Mouse (Mus musculus) lung, embryonic 16.5 days (tissue): ENCODE measurements around the gene Rabgap1l. TPM values are rescaled to one million over a fixed set of nuclear protein-coding genes. Genes with fewer than 3 reads are reported as not detected.

Source experiments
- ATAC-seq: fragments of 200-750 bp; cut with Nextera tagmentation; 2 replicates; pipeline ENCODE4 v1.8.0; 2017; ENCODE audit warnings: low read depth, mild to moderate bottlenecking, moderate library complexity
- H3K27ac ChIP-seq: fragments of 300-500 bp; sonication (generic); 2 replicates; pipeline ENCODE4 v1.5.1; 2014; ENCODE audit warnings: mild to moderate bottlenecking, control low read depth, low read length
- H3K27me3 ChIP-seq: fragments of 300-500 bp; sonication (generic); 2 replicates; pipeline ENCODE4 v1.6.1; 2014; ENCODE audit warnings: low read depth, low read length, mixed read lengths; ENCODE audit not compliant: control insufficient read depth, insufficient read depth
- H3K36me3 ChIP-seq: fragments of 300-500 bp; sonication (generic); 2 replicates; pipeline ENCODE4 v1.6.1; 2014; ENCODE audit warnings: low read length; ENCODE audit not compliant: control insufficient read depth, insufficient read depth
- H3K4me1 ChIP-seq: fragments of 300-500 bp; sonication (generic); replicated peaks from 2 replicates; pipeline ENCODE4 v1.6.1; 2014; ENCODE audit warnings: low read length, mixed read lengths; ENCODE audit not compliant: control insufficient read depth, insufficient read depth
- H3K4me2 ChIP-seq: fragments of 300-500 bp; sonication (generic); 2 replicates; pipeline ENCODE4 v1.6.1; 2014; ENCODE audit warnings: low read depth, low read length, control low read depth
- H3K4me3 ChIP-seq: fragments of 300-500 bp; sonication (generic); 2 replicates; pipeline ENCODE4 v1.5.1; 2014; ENCODE audit warnings: mild to moderate bottlenecking, low read length, control low read depth
- H3K9ac ChIP-seq: fragments of 300-500 bp; sonication (generic); 2 replicates; pipeline ENCODE4 v1.6.1; 2014; ENCODE audit warnings: low read length, control low read depth
- H3K9me3 ChIP-seq: fragments of 300-500 bp; sonication (generic); 2 replicates; pipeline ENCODE4 v1.6.1; 2016; ENCODE audit warnings: low read length; ENCODE audit not compliant: control insufficient read depth
- WGBS: fragments of 180-500 bp; shearing (Covaris S2); extraction: QIAGEN DNeasy Blood & Tissue Kit; methylation state at CpG from one replicate; pipeline ENCODE4 v1.1.7; 2014; 5-methylcytosine and 5-hydroxymethylcytosine counted together
- polyA plus RNA-seq: library from polyadenylated mRNA; unstranded; fragments of >200 nt; fragmentation: Nextera tagmentation; extraction: Ambion mirVana; gene quantifications from 2 replicates; pipeline ENCODE4 v1.2.1, GENCODE M21; 2015

The Rabgap1l gene
- polyA plus RNA-seq, 1 experiment from 2014 or later = 28.2 TPM

DNA sequence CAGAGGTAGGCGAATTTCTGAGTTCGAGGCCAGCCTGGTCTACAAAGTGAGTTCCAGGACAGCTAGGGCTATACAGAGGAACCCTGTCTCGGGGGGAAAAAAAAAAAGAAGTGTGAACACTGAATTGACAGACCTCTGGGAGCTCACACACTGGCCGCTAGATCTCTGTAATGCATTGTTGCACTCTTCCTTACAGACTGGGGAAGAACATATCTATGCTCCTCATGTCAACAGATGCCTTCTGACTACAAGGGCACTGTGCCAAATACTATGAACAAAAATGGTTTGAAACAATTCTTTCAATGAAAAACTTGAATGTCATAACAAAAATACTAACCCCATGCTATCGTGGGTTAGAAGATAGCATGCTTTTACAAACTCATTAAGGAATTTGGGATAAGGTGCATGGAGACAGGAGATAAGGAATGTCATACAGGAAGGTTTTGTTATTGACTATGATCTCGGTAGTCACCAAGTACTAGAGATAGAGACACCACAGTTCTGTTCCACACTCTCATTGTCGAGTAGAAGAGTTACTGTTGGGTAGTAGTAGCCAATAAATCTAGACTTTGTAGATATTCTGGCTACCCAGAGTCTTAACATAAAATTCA, 519.8 kb downstream of the Rabgap1l start:
- no peak overlapping the region for H3K4me2 ChIP-seq
- ATAC-seq = no peak

GRCm38 (mm10) chr1:160271282-160271967, 521.6 kb downstream of the Rabgap1l start:
- Histone ChIP-seq H3K9ac (no peak overlapping the region), H3K27me3 (no peaks in the 10 kb centered on the region), H3K36me3 (no peaks in the 10 kb centered on the region), H3K27ac (peak overlapping the region; percentile 58), H3K9me3 (no peaks in the 10 kb centered on the region), H3K4me2 (no peak overlapping the region), H3K4me3 (no peak overlapping the region), H3K4me1 (peaks cover 6% of the 10 kb centered on the region)
- WGBS = 18% methylated on average over 1 of the region's 1 CpGs
- peak; percentile 75; the same call in 1 of the 2 replicates for ATAC-seq

More for the DNA sequence above, 519.8 kb downstream of the Rabgap1l start:
- Histone ChIP-seq H3K27me3 (no peaks in the 10 kb centered on the region), H3K4me1 (peaks cover 6% of the 10 kb centered on the region), H3K4me3 (no peak overlapping the region), H3K9me3 (no peaks in the 10 kb centered on the region), H3K36me3 (no peaks in the 10 kb centered on the region), H3K27ac (no peak overlapping the region), H3K9ac (no peak overlapping the region)
- 59% methylated on average over 7 of the region's 7 CpGs for WGBS

DNA sequence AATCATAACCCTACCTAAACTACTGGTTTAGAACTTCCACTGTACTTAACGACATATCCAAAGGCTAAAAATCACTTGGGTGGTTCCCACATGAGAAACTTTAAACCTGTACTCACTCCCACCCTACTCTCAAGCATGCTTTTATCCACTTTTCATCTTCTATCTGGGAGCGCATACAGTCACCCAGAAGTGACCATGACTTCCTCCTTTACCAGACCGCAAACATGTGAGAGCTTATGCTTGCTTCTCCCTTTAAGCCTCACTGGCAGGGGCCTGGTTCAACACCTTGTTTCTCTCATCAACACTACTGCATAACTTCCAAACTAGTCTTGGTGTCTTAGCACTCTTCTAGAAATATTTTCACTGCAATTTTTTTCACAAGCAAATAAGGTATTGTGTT, 524.7 kb downstream of the Rabgap1l start:
- H3K27ac ChIP-seq = no peak overlapping the region

DNA sequence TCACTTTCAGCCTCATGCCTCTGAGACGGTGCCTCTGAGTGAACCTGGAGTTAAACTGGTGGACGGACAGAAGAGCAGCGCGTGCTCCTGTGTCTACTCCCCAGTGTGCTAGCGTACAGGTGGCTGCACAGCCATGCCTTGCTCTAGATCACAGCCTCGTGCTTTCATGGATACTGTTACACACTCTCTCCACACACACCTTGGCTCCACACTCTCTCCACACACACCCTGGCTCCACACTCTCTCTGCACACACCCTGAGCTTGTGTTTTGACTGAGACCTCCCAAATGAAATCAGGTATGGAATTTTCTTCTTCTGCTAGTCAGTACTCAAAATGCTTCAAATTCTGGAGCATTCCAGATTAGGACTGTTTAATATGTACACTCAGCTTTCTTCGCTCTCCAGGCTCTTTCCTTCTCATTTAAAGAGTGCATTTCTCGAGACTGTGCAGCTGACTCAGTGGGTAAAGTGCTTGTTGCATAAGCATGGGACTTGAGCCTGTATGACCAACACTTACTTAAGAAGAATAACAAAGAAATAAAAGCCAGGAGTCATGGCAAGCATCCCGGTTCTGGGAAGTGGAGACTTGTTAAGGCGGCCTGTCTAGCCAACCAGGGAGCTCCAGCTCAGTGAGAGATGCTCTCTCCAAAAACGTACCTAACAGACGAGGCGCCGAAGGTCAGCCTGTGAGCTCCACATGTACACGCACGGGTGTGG, 529.2 kb downstream of the Rabgap1l start:
- Histone ChIP-seq H3K27ac (peak overlapping the region; percentile 93), H3K9ac (no peak overlapping the region), H3K4me1 (peaks cover 18% of the 10 kb centered on the region), H3K4me2 (peak overlapping the region; percentile 24), H3K36me3 (no peaks in the 10 kb centered on the region), H3K4me3 (no peak overlapping the region), H3K27me3 (no peaks in the 10 kb centered on the region), H3K9me3 (no peaks in the 10 kb centered on the region)
- WGBS = 58% methylated on average over 16 of the region's 16 CpGs
- ATAC-seq = peak; percentile 93

More for the DNA sequence above, 524.7 kb downstream of the Rabgap1l start:
- Histone ChIP-seq H3K27me3 (no peaks in the 10 kb centered on the region), H3K9me3 (no peaks in the 10 kb centered on the region), H3K4me2 (no peak overlapping the region), H3K36me3 (no peaks in the 10 kb centered on the region), H3K9ac (no peak overlapping the region), H3K4me1 (peaks cover 11% of the 10 kb centered on the region), H3K4me3 (no peak overlapping the region)
- WGBS = 71% methylated on average over 3 of the region's 3 CpGs
- ATAC-seq = no peak

DNA sequence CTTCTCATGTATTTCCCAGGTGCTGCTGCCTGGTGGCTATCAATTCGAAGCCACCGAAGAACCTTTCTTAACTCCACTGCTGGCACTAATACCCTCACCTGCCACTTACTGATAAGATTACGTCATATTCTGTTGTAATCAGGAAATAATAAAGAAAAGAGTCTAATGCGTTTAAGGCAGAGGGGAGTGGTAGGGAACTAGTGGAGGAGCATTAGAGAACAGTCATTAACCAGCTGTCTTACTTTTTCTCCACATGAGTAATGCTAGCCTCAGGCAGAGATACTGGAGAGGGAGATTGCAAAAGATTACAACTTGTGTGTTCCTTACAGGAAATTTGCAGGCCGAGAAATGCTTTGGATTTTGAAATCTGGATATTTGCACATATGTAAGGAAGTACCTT, 530.0 kb downstream of the Rabgap1l start:
- WGBS = 57% methylated on average over 5 of the region's 5 CpGs
- no peak overlapping the region for H3K9ac ChIP-seq
- peaks cover 18% of the 10 kb centered on the region for H3K4me1 ChIP-seq
- no peak overlapping the region for H3K4me3 ChIP-seq
- peak overlapping the region; percentile 93 for H3K27ac ChIP-seq
- no peaks in the 10 kb centered on the region for H3K9me3 ChIP-seq
- ATAC-seq = no peak
- no peaks in the 10 kb centered on the region for H3K27me3 ChIP-seq
- no peaks in the 10 kb centered on the region for H3K36me3 ChIP-seq
- H3K4me2 ChIP-seq = no peak overlapping the region

DNA sequence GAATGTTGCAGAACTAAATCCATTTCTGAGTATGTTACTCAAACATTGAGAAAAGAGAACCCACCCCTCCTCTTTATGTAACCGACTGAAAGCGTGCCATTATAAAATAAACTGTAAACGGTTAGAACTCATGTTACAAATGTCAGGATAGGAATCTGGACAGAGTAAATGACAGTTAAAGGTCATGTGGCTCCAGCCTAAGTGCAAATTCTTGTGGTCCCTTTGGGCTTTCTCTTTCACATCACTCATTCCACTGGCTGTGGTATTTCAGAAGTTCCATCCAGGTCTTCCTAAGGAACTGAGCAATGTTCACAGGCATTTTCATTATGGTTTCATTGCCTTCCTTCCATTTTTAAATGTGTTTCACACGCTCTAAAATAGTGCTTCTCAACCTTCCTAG, 530.6 kb downstream of the Rabgap1l start:
- ATAC-seq = no peak
- H3K9me3 ChIP-seq = no peaks in the 10 kb centered on the region
- no peak overlapping the region for H3K4me2 ChIP-seq
- H3K27ac ChIP-seq = 0 out of 2 replicates have a peak overlapping the region, but pooled peaks have one; percentile 93
- peaks cover 18% of the 10 kb centered on the region for H3K4me1 ChIP-seq
- WGBS = 49% methylated on average over 4 of the region's 4 CpGs
- H3K4me3 ChIP-seq = no peak overlapping the region
- H3K27me3 ChIP-seq = no peaks in the 10 kb centered on the region
- H3K9ac ChIP-seq = no peak overlapping the region
- no peaks in the 10 kb centered on the region for H3K36me3 ChIP-seq

GRCm38 (mm10) chr1:160261849-160262248, 531.2 kb downstream of the Rabgap1l start:
- no peak for ATAC-seq
- whole genome bisulfite sequencing = 68% methylated on average over 2 of the region's 2 CpGs
- peaks cover 18% of the 10 kb centered on the region for H3K4me1 ChIP-seq
- no peak overlapping the region for H3K4me2 ChIP-seq
- H3K27me3 ChIP-seq = no peaks in the 10 kb centered on the region
- H3K27ac ChIP-seq = no peak overlapping the region
- H3K9ac ChIP-seq = no peak overlapping the region
- no peaks in the 10 kb centered on the region for H3K9me3 ChIP-seq
- H3K36me3 ChIP-seq = no peaks in the 10 kb centered on the region
- no peak overlapping the region for H3K4me3 ChIP-seq

DNA sequence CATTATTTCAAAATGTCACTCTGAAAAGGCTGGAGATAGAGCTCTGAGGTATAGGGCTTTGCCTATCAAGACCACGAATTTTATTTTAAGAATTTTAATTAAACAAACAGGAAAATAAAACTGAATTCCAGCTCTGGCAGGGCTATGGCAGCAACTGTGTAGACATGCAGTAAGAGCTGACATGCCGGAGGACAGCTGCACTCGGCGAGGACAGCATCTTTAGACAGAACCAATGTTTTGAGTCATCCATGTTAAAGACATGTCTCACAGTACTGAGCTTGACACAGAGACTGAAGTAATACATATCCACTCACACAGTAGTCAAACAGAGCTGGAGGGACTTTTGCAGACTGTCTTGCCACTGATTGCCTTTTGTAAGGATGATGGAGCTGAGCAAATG, 532.4 kb downstream of the Rabgap1l start:
- Histone ChIP-seq H3K36me3 (no peaks in the 10 kb centered on the region), H3K4me3 (no peak overlapping the region), H3K4me2 (no peak overlapping the region), H3K9me3 (no peaks in the 10 kb centered on the region), H3K27ac (no peak overlapping the region), H3K27me3 (no peaks in the 10 kb centered on the region), H3K4me1 (peaks cover 18% of the 10 kb centered on the region), H3K9ac (no peak overlapping the region)
- WGBS = 70% methylated on average over 4 of the region's 4 CpGs
- no peak for ATAC-seq

DNA sequence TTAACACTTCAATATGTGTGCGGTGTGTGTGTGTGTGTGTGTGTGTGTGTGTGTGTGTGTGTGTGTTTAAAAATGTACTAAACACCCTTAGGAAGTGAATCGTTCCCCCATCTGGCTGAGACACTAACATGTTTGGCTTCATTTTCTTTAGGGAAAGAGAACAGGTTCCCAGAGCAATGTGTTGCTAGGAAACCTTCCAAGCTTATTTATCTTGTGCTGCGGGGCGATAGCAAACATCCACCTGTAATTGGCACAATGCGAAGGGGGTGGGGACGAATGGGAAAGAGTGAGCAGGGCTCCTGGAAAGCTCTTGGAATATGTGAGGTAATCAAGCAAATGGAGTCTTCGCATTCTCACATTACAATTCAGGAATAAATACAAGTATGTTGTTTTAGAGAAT, 533.1 kb downstream of the Rabgap1l start:
- ATAC-seq = no peak
- Histone ChIP-seq H3K9me3 (no peaks in the 10 kb centered on the region), H3K36me3 (no peaks in the 10 kb centered on the region), H3K27ac (no peak overlapping the region), H3K4me2 (no peak overlapping the region), H3K27me3 (no peaks in the 10 kb centered on the region), H3K4me3 (no peak overlapping the region), H3K9ac (no peak overlapping the region), H3K4me1 (peaks cover 18% of the 10 kb centered on the region)
- WGBS = 28% methylated on average over 7 of the region's 7 CpGs
